Mouse (Mus musculus): ENCODE results near the gene Pten.

Pten gene

GRCm38 (mm10) chr19:32756900-32757725, at the start of gene Pten:
TSS of gene Pten (plus strand) at chr19:32757497.
- DNase-seq = peak; percentile 95

GRCm38 (mm10) chr19:32708996-32709395, 48.3 kb upstream of the Pten start:
- no peak for DNase-seq

GRCm38 (mm10) chr19:32710288-32710687, 47.0 kb upstream of the Pten start:
- peak; percentile 43 for DNase-seq

- DNase-seq = peak; percentile 90
These were observed 45.3 kb upstream of the Pten start for GRCm38 (mm10) chr19:32711761-32712541.

- peak; percentile 86 for DNase-seq
These were observed 44.7 kb upstream of the Pten start for GRCm38 (mm10) chr19:32712588-32713042.

GRCm38 (mm10) chr19:32713471-32713870, 43.8 kb upstream of the Pten start:
- DNase-seq = no peak

- peak; percentile 92 for DNase-seq
These were observed 42.1 kb upstream of the Pten start for GRCm38 (mm10) chr19:32715201-32715600.

GRCm38 (mm10) chr19:32715681-32716080, 41.6 kb upstream of the Pten start:
- no peak for DNase-seq

- DNase-seq = no peak
These were observed 39.7 kb upstream of the Pten start for GRCm38 (mm10) chr19:32717590-32717989.

GRCm38 (mm10) chr19:32720319-32720718, 37.0 kb upstream of the Pten start:
- DNase-seq = no peak

GRCm38 (mm10) chr19:32723817-32724216, 33.5 kb upstream of the Pten start:
- no peak for DNase-seq

GRCm38 (mm10) chr19:32726451-32727325, 30.6 kb upstream of the Pten start:
- no peak for DNase-seq

GRCm38 (mm10) chr19:32729785-32730184, 27.5 kb upstream of the Pten start:
- DNase-seq = no peak

GRCm38 (mm10) chr19:32732922-32733321, 24.4 kb upstream of the Pten start:
- DNase-seq = no peak

- no peak for DNase-seq
These were observed 19.5 kb upstream of the Pten start for GRCm38 (mm10) chr19:32737844-32738243.

- DNase-seq = no peak
These were observed 17.6 kb upstream of the Pten start, which contains the start of gene Atad1 for GRCm38 (mm10) chr19:32739686-32740085. TSS of gene Atad1 (minus strand) at chr19:32739786.

GRCm38 (mm10) chr19:32740641-32741345, 16.5 kb upstream of the Pten start:
- DNase-seq = no peak

GRCm38 (mm10) chr19:32749425-32749824, 7.9 kb upstream of the Pten start:
- peak; percentile 63 for DNase-seq

- no peak for DNase-seq
These were observed 4.9 kb upstream of the Pten start for GRCm38 (mm10) chr19:32752357-32752756.

- DNase-seq = no peak
These were observed 3.9 kb upstream of the Pten start for GRCm38 (mm10) chr19:32753386-32753785.

GRCm38 (mm10) chr19:32754188-32755000, 2.9 kb upstream of the Pten start:
- no peak for DNase-seq

Data from lung, postnatal 36 days (tissue).